Mouse (Mus musculus) neural tube, embryonic 11.5 days (tissue): ENCODE measurements at regions not wholly inside any gene's neighbourhood (a gene's known extent, or its start where the extent isn't known, plus 50 kb on each side); places are given as distances from the start of the nearest gene placed in this dataset.

ENCODE experiments used
- ATAC-seq: fragments of 200-750 bp; cut with Nextera tagmentation; 2 replicates; pipeline ENCODE4 v1.8.0; 2017; ENCODE audit warnings: moderate number of reproducible peaks, mild to moderate bottlenecking, moderate TSS enrichment, moderate library complexity; ENCODE audit not compliant: insufficient read depth, low FRiP score, low TSS enrichment
- DNase-seq: peaks from one replicate; pipeline ENCODE4 v3.0.0-alpha.2; 2015; ENCODE audit warnings: low spot score
- H3K27ac ChIP-seq: fragments of 300-500 bp; sonication (generic); 2 replicates; pipeline ENCODE4 v1.5.1; 2014; ENCODE audit warnings: low read depth, mild to moderate bottlenecking, low read length
- H3K27me3 ChIP-seq: fragments of 300-500 bp; sonication (generic); 2 replicates; pipeline ENCODE4 v1.6.1; 2014; ENCODE audit warnings: mild to moderate bottlenecking, low read length, mixed read lengths; ENCODE audit not compliant: control insufficient read depth, insufficient read depth
- H3K36me3 ChIP-seq: fragments of 300-500 bp; sonication (generic); 2 replicates; pipeline ENCODE4 v1.6.1; 2014; ENCODE audit warnings: mild to moderate bottlenecking, low read length, moderate library complexity, mixed read lengths; ENCODE audit not compliant: control insufficient read depth, insufficient read depth
- H3K4me1 ChIP-seq: fragments of 300-500 bp; sonication (generic); 2 replicates; pipeline ENCODE4 v1.6.1; 2014; ENCODE audit warnings: low read length, mixed read lengths; ENCODE audit not compliant: control insufficient read depth, insufficient read depth
- H3K4me2 ChIP-seq: fragments of 300-500 bp; sonication (generic); 2 replicates; pipeline ENCODE4 v1.6.1; 2014; ENCODE audit warnings: low read depth, mild to moderate bottlenecking, moderate library complexity
- H3K4me3 ChIP-seq: fragments of 300-500 bp; sonication (generic); 2 replicates; pipeline ENCODE4 v1.5.1; 2014; ENCODE audit warnings: low read depth, low read length
- H3K9ac ChIP-seq: fragments of 300-500 bp; sonication (generic); 2 replicates; pipeline ENCODE4 v1.6.1; 2014; ENCODE audit warnings: mild to moderate bottlenecking, low read length
- H3K9me3 ChIP-seq: fragments of 300-500 bp; sonication (generic); 2 replicates; pipeline ENCODE4 v1.6.1; 2016; ENCODE audit warnings: low read length; ENCODE audit not compliant: control insufficient read depth
- WGBS: fragments of 180-500 bp; shearing (Covaris S2); extraction: QIAGEN DNeasy Blood & Tissue Kit; methylation state at CpG from one replicate; pipeline ENCODE4 v1.1.7; 2014; 5-methylcytosine and 5-hydroxymethylcytosine counted together

- Histone ChIP-seq H3K4me1 (no peaks in the 10 kb centered on the region), H3K36me3 (no peaks in the 10 kb centered on the region), H3K27ac (no peak overlapping the region), H3K4me2 (no peak overlapping the region), H3K9ac (no peak overlapping the region), H3K4me3 (no peak overlapping the region), H3K9me3 (no peaks in the 10 kb centered on the region), H3K27me3 (no peaks in the 10 kb centered on the region)
- DNase-seq (no peak), ATAC-seq (no peak)
- 82% methylated on average over 6 of the region's 6 CpGs for WGBS
Observed at GRCm38 (mm10) chr1:177525141-177525540, 83.0 kb downstream of the Zbtb18 start.

GRCm38 (mm10) chr1:177531791-177532190 is 89.6 kb downstream of the Zbtb18 start:
- Histone ChIP-seq H3K4me3 (no peak overlapping the region), H3K36me3 (no peaks in the 10 kb centered on the region), H3K4me1 (no peaks in the 10 kb centered on the region), H3K9ac (no peak overlapping the region), H3K9me3 (no peaks in the 10 kb centered on the region), H3K4me2 (no peak overlapping the region), H3K27ac (no peak overlapping the region), H3K27me3 (no peaks in the 10 kb centered on the region)
- ATAC-seq (no peak), DNase-seq (no peak)
- 68% methylated on average over 2 of the region's 2 CpGs for WGBS

GRCm38 (mm10) chr1:177532656-177533055 is 90.5 kb downstream of the Zbtb18 start:
- H3K4me2 ChIP-seq, result no peak overlapping the region
- no peak for ATAC-seq
- no peak overlapping the region for H3K9ac ChIP-seq
- H3K4me3 ChIP-seq, result no peak overlapping the region
- H3K36me3 ChIP-seq, result no peaks in the 10 kb centered on the region
- no peaks in the 10 kb centered on the region for H3K9me3 ChIP-seq
- 75% methylated on average over 2 of the region's 2 CpGs for WGBS
- no peaks in the 10 kb centered on the region for H3K27me3 ChIP-seq
- no peaks in the 10 kb centered on the region for H3K4me1 ChIP-seq
- no peak for DNase-seq
- H3K27ac ChIP-seq, result no peak overlapping the region

- 83% methylated on average over 2 of the region's 2 CpGs for WGBS
- H3K9me3 ChIP-seq, result no peaks in the 10 kb centered on the region
- H3K4me2 ChIP-seq, result no peak overlapping the region
- H3K4me3 ChIP-seq, result no peak overlapping the region
- DNase-seq (no peak), ATAC-seq (no peak)
- no peak overlapping the region for H3K27ac ChIP-seq
- no peaks in the 10 kb centered on the region for H3K27me3 ChIP-seq
- no peaks in the 10 kb centered on the region for H3K36me3 ChIP-seq
- no peak overlapping the region for H3K9ac ChIP-seq
- H3K4me1 ChIP-seq, result no peaks in the 10 kb centered on the region
Observed at GRCm38 (mm10) chr1:177533332-177533731, 91.2 kb downstream of the Zbtb18 start.

GRCm38 (mm10) chr1:177545031-177545735 is 103.0 kb downstream of the Zbtb18 start:
- H3K9me3 ChIP-seq, result no peaks in the 10 kb centered on the region
- ATAC-seq, result no peak
- no peak overlapping the region for H3K4me2 ChIP-seq
- no peaks in the 10 kb centered on the region for H3K4me1 ChIP-seq
- no peak overlapping the region for H3K27ac ChIP-seq
- H3K9ac ChIP-seq, result no peak overlapping the region
- DNase-seq, result peak; percentile 35
- H3K27me3 ChIP-seq, result no peaks in the 10 kb centered on the region
- 71% methylated on average over 15 of the region's 15 CpGs for WGBS
- H3K4me3 ChIP-seq, result no peak overlapping the region
- no peaks in the 10 kb centered on the region for H3K36me3 ChIP-seq

- no peak overlapping the region for H3K4me3 ChIP-seq
- no peak overlapping the region for H3K27ac ChIP-seq
- H3K9ac ChIP-seq, result no peak overlapping the region
- no peaks in the 10 kb centered on the region for H3K9me3 ChIP-seq
- no peak overlapping the region for H3K4me2 ChIP-seq
- no peaks in the 10 kb centered on the region for H3K27me3 ChIP-seq
- no peaks in the 10 kb centered on the region for H3K36me3 ChIP-seq
- H3K4me1 ChIP-seq, result no peaks in the 10 kb centered on the region
- WGBS, result 93% methylated on average over 6 of the region's 6 CpGs
- ATAC-seq, result no peak
- no peak for DNase-seq
Observed at GRCm38 (mm10) chr1:177547716-177548115, 105.6 kb downstream of the Zbtb18 start.

- Histone ChIP-seq H3K27me3 (no peaks in the 10 kb centered on the region), H3K27ac (peak overlapping the region; percentile 68), H3K9me3 (no peaks in the 10 kb centered on the region), H3K4me2 (peak overlapping the region; percentile 32), H3K36me3 (no peaks in the 10 kb centered on the region), H3K4me3 (no peak overlapping the region), H3K4me1 (peaks cover 9% of the 10 kb centered on the region), H3K9ac (peak overlapping the region; percentile 37)
- peak; percentile 82 for ATAC-seq
- 20% methylated on average over 15 of the region's 15 CpGs for WGBS
- DNase-seq, result peak; percentile 58
Observed at GRCm38 (mm10) chr1:177555471-177556291, 113.5 kb downstream of the Zbtb18 start.

GRCm38 (mm10) chr1:177557432-177557831 is 115.3 kb downstream of the Zbtb18 start:
- Histone ChIP-seq H3K4me1 (peaks cover 12% of the 10 kb centered on the region), H3K27ac (no peak overlapping the region), H3K9me3 (no peaks in the 10 kb centered on the region), H3K4me2 (no peak overlapping the region), H3K27me3 (no peaks in the 10 kb centered on the region), H3K9ac (no peak overlapping the region), H3K4me3 (no peak overlapping the region), H3K36me3 (no peaks in the 10 kb centered on the region)
- ATAC-seq (no peak), DNase-seq (no peak)
- 80% methylated on average over 6 of the region's 6 CpGs for WGBS

GRCm38 (mm10) chr1:177557856-177558255 is 115.7 kb downstream of the Zbtb18 start:
- no peak overlapping the region for H3K27ac ChIP-seq
- 59% methylated on average over 4 of the region's 4 CpGs for WGBS
- H3K4me1 ChIP-seq, result peaks cover 12% of the 10 kb centered on the region

More at GRCm38 (mm10) chr1:177557856-177558255, 115.7 kb downstream of the Zbtb18 start:
- H3K27me3 ChIP-seq, result no peaks in the 10 kb centered on the region
- H3K4me2 ChIP-seq, result no peak overlapping the region
- H3K9ac ChIP-seq, result no peak overlapping the region
- no peak for ATAC-seq
- no peak overlapping the region for H3K4me3 ChIP-seq
- no peak for DNase-seq
- no peaks in the 10 kb centered on the region for H3K9me3 ChIP-seq
- H3K36me3 ChIP-seq, result no peaks in the 10 kb centered on the region
